Mouse (Mus musculus): Measurements from ENCODE around the gene Emsy. TPM values are rescaled to one million over a fixed set of nuclear protein-coding genes. Genes with fewer than 3 reads are reported as not detected.

The Emsy gene
- polyA plus RNA-seq (2012; rRNA removed), result 46.9 and 50.9 TPM in 2 replicates

DNA sequence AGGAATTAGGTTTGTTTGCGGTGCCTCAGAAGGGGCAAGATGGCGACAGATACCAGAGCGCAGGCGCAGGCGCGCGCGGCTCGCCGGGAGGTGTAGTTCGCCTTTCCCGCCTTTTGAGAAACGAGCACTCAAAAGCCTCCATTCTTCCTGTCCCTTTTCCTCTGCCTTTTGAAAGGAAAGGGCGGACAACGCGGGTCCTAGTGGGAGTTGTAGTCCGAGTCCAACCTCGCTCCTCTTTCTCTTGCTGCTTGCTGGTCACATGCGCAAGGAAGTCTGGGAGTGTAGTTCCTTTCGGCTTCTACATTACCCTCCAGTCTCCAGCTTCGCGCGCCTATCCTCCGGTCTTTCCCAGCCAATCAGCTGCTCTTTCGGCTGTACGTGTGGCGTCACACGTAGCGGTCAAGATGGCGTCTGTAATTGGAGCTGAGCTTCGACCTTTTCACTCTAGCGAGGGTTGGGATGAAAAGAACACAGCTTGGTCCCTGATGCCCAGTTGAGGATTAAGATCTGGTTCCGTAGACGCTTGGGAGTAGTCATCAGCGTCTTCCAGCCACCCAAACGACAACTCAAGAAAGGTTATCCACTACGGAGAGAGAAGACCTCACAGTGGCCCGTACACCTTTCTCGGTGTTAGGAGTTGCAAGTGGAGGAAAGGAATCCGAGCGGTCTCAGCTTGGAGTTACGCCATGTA, at the start of gene Emsy:
TSS of gene Emsy (minus strand) at position 253 of the 691 bp plus-strand sequence.
- H3K27ac ChIP-seq (ENCODE audit: insufficient read depth, low read length), result peak within 1 kb of the TSS; percentile 78
- no peak for TF ChIP-seq CTCF (IDR thresholded peaks at IDR 0.05; ENCODE audit: extremely low read depth, insufficient read depth, low read length)
- TF ChIP-seq POLR2A (IDR thresholded peaks at IDR 0.05; ENCODE audit: extremely low read depth, insufficient read depth, low read length), result peak; percentile 93
- H3K4me1 ChIP-seq (ENCODE audit: control insufficient read depth, insufficient read depth, low read length), result peaks cover 1% of the 10 kb centered on the region; the same call in 1 of the 2 replicates
- H3K4me3 ChIP-seq (ENCODE audit: insufficient read depth, low read length), result peak within 1 kb of the TSS; percentile 67

- no peak overlapping the region for H3K27ac ChIP-seq (ENCODE audit: insufficient read depth, low read length)
- TF ChIP-seq CTCF (IDR thresholded peaks at IDR 0.05; ENCODE audit: extremely low read depth, insufficient read depth, low read length) (no peak), POLR2A (IDR thresholded peaks at IDR 0.05; ENCODE audit: extremely low read depth, insufficient read depth, low read length) (no peak)
- peaks cover 9% of the 10 kb centered on the region; the same call in 1 of the 2 replicates for H3K4me1 ChIP-seq (ENCODE audit: control insufficient read depth, insufficient read depth, low read length)
- H3K4me3 ChIP-seq (ENCODE audit: insufficient read depth, low read length), result no peak overlapping the region
Measured at GRCm38 (mm10) chr7:98704276-98704675, 47.7 kb upstream of the Emsy start.

DNA sequence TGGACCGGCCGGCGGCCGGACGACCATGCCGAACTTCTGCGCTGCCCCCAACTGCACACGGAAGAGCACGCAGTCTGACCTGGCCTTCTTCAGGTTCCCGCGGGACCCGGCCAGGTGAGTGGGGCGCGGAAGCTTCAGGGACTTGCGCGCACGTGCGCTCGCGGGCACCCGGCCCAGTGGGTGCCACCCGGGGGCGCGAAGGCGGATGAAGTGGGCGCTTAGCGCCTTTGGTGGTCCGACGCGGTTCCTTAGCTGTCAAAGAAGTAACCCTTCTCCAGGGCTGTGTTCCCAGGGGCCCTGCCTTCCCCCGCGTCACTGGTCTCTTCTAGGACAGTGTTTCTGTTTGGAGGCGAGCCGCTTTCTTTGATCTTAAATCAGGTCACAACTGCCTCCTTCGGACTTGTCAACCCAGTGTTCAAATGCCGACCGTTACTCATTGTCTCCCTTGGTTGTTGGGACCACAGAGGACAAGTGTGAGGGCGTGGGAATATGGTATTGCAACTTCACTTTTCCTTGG, 46.8 kb upstream of the Emsy start:
- H3K27ac ChIP-seq (ENCODE audit: insufficient read depth, low read length), result no peak overlapping the region
- H3K4me1 ChIP-seq (ENCODE audit: control insufficient read depth, insufficient read depth, low read length), result peaks cover 9% of the 10 kb centered on the region; the same call in 1 of the 2 replicates
- TF ChIP-seq POLR2A (IDR thresholded peaks at IDR 0.05; ENCODE audit: extremely low read depth, insufficient read depth, low read length) (no peak), CTCF (IDR thresholded peaks at IDR 0.05; ENCODE audit: extremely low read depth, insufficient read depth, low read length) (no peak)
- H3K4me3 ChIP-seq (ENCODE audit: insufficient read depth, low read length), result peak overlapping the region; percentile 64

GRCm38 (mm10) chr7:98702283-98703240, 46.0 kb upstream of the Emsy start, which contains the start of gene Thap12:
TSS of gene Thap12 (plus strand) at chr7:98703103.
- peak; percentile 94 for TF ChIP-seq POLR2A (IDR thresholded peaks at IDR 0.05; ENCODE audit: extremely low read depth, insufficient read depth, low read length)
- TF ChIP-seq CTCF (IDR thresholded peaks at IDR 0.05; ENCODE audit: extremely low read depth, insufficient read depth, low read length), result no peak

DNA sequence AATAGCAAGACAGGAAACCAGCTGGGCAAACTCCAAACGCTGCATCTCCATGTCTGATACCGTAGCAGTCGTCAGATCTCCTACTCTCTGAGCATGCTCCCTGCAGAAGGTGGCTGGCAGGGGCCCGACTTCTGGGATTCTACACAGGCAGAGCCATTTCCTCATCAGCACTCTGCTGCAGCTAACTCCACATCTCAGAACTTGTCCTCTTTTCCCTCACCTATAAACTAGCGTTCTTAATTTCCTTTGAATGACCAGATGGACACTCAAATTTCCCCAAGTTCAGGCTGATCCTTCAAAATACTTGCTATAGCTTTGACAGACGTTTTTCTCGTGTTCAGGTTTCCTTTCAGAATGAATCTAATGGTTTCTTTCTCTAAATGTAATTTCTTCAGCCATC, 45.2 kb upstream of the Emsy start:
- H3K4me3 ChIP-seq (ENCODE audit: insufficient read depth, low read length), result peak overlapping the region; percentile 64; the same call in 1 of the 2 replicates
- peaks cover 9% of the 10 kb centered on the region; the same call in 1 of the 2 replicates for H3K4me1 ChIP-seq (ENCODE audit: control insufficient read depth, insufficient read depth, low read length)
- H3K27ac ChIP-seq (ENCODE audit: insufficient read depth, low read length), result no peak overlapping the region
- TF ChIP-seq CTCF (IDR thresholded peaks at IDR 0.05; ENCODE audit: extremely low read depth, insufficient read depth, low read length) (no peak), POLR2A (IDR thresholded peaks at IDR 0.05; ENCODE audit: extremely low read depth, insufficient read depth, low read length) (no peak)

More at GRCm38 (mm10) chr7:98702283-98703240, 46.0 kb upstream of the Emsy start, which contains the start of gene Thap12:
- Histone ChIP-seq H3K4me1 (ENCODE audit: control insufficient read depth, insufficient read depth, low read length) (peaks cover 9% of the 10 kb centered on the region; the same call in 1 of the 2 replicates), H3K4me3 (ENCODE audit: insufficient read depth, low read length) (peak within 1 kb of the TSS; percentile 64), H3K27ac (ENCODE audit: insufficient read depth, low read length) (0 out of 2 replicates have a peak within 1 kb of the TSS, but pooled peaks have one; percentile 4)

GRCm38 (mm10) chr7:98698590-98698989, 42.0 kb upstream of the Emsy start:
- Histone ChIP-seq H3K4me3 (ENCODE audit: insufficient read depth, low read length) (no peak overlapping the region), H3K4me1 (ENCODE audit: control insufficient read depth, insufficient read depth, low read length) (peaks cover 2% of the 10 kb centered on the region; the same call in 1 of the 2 replicates), H3K27ac (ENCODE audit: insufficient read depth, low read length) (no peak overlapping the region)
- TF ChIP-seq CTCF (IDR thresholded peaks at IDR 0.05; ENCODE audit: extremely low read depth, insufficient read depth, low read length) (no peak), POLR2A (IDR thresholded peaks at IDR 0.05; ENCODE audit: extremely low read depth, insufficient read depth, low read length) (no peak)

- Histone ChIP-seq H3K27ac (ENCODE audit: insufficient read depth, low read length) (no peak overlapping the region), H3K4me3 (ENCODE audit: insufficient read depth, low read length) (no peak overlapping the region), H3K4me1 (ENCODE audit: control insufficient read depth, insufficient read depth, low read length) (peaks cover 1% of the 10 kb centered on the region; the same call in 1 of the 2 replicates)
- TF ChIP-seq CTCF (IDR thresholded peaks at IDR 0.05; ENCODE audit: extremely low read depth, insufficient read depth, low read length), result no peak
- no peak for TF ChIP-seq POLR2A (IDR thresholded peaks at IDR 0.05; ENCODE audit: extremely low read depth, insufficient read depth, low read length)
Measured at GRCm38 (mm10) chr7:98698041-98698440, 41.5 kb upstream of the Emsy start.

DNA sequence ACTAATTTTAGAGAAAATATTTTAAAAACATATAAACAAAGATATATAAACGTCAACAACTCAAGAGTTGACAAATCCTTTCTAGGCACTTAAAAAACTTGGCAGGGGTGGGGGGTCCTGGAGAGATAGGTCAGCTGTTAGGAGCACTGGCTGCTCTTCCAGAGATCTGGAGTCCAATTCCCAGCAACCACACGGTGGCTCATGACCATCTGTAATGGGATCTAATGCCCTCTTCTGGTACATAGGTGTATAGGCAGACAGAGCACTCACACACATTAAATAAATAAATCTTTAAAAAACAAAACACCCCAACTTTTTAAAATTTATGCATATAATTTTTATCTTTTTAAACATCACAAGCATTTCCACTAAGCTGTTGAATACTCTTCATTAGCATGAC, 40.9 kb upstream of the Emsy start:
- H3K4me3 ChIP-seq (ENCODE audit: insufficient read depth, low read length), result no peak overlapping the region
- peaks cover 1% of the 10 kb centered on the region; the same call in 1 of the 2 replicates for H3K4me1 ChIP-seq (ENCODE audit: control insufficient read depth, insufficient read depth, low read length)
- TF ChIP-seq CTCF (IDR thresholded peaks at IDR 0.05; ENCODE audit: extremely low read depth, insufficient read depth, low read length) (peak; percentile 31; the same call in 1 of the 2 replicates), POLR2A (IDR thresholded peaks at IDR 0.05; ENCODE audit: extremely low read depth, insufficient read depth, low read length) (no peak)
- H3K27ac ChIP-seq (ENCODE audit: insufficient read depth, low read length), result no peak overlapping the region

GRCm38 (mm10) chr7:98694046-98694445, 37.5 kb upstream of the Emsy start:
- Histone ChIP-seq H3K27ac (ENCODE audit: insufficient read depth, low read length) (peak overlapping the region; percentile 15; the same call in 1 of the 2 replicates), H3K4me1 (ENCODE audit: control insufficient read depth, insufficient read depth, low read length) (no peaks in the 10 kb centered on the region; the same call in 1 of the 2 replicates), H3K4me3 (ENCODE audit: insufficient read depth, low read length) (no peak overlapping the region)
- TF ChIP-seq CTCF (IDR thresholded peaks at IDR 0.05; ENCODE audit: extremely low read depth, insufficient read depth, low read length) (no peak), POLR2A (IDR thresholded peaks at IDR 0.05; ENCODE audit: extremely low read depth, insufficient read depth, low read length) (no peak)
